Mouse (Mus musculus) kidney, postnatal 14 days (tissue): ENCODE measurements around the gene Gadd45g.
"Not testable (repeated sequence)": the region's sequence is repeated elsewhere in the genome, so short reads cannot be mapped to it uniquely, and the experiment has no call there.

Source experiments
- DNase-seq: peaks from one replicate; pipeline ENCODE4 v3.0.0; 2022; ENCODE audit warnings: mixed read lengths

Gadd45g gene

DNA sequence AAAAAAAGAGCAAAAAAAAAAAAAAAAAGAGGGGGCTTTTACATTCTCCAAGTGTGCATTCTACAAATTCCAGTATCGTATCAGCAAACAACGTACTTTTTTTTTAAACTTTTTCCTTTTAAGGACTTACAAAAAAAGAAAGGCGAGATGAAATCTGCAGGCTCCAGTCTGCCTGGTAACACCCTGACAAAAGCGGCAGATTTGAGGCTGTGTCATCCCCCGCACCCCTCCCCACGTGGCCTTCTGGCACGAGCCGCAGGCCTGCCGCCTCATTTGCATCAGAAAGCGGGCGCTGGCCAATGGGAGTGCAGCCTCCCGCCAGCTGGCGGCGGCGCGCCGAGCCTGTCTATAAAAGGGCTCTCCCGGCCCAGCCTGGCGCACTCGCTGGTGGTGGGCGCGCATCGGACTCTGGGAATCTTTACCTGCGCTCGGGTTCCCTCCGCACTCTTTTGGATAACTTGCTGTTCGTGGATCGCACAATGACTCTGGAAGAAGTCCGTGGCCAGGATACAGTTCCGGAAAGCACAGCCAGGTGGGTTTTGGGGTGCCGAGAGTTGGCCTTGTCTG, at the start of gene Gadd45g:
Gene Gadd45g (plus strand): TSS at position 378 of the 567 bp plus-strand sequence.
- DNase-seq: peak; percentile 97

DNA sequence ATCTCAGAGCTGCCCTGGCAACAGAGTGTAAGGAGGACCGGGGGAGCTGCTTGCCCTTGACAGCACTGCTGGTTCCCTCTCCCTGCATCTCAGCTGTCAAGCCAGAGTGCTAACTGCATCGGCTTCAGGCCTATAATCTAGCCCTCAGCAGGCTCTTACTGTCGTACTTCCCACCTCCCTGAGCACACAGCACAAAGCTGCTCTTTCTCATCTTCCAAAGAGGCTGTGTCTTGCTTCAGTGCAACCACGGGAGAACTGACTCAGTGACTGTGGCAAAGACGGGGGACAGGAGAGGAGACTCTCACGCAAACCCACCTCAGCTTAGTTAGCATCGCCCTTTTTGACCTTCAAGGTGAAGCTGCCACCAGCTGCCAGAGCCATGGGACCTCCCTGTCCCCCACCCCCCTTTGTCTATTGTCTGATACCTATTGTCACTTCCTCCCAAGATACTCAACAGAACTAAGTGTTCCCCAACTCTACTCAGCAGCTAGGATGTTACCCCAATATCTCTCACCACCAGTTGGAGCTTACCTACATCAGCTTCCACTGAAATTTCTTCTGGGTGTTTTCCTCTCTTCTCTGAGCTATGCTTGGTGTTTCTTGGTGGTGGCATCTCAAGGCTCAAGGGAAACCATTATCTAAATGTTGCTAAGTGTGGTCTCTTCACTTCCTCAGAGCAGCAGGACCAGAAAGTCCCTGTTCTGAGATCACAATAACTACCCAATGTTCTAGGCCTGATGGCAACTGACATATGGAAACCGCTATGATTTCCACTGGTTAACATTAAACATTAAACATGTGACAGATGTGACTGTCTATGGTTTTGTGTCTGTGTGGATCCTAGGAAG, 48.4 kb upstream of the Gadd45g start:
- no peak for DNase-seq

DNA sequence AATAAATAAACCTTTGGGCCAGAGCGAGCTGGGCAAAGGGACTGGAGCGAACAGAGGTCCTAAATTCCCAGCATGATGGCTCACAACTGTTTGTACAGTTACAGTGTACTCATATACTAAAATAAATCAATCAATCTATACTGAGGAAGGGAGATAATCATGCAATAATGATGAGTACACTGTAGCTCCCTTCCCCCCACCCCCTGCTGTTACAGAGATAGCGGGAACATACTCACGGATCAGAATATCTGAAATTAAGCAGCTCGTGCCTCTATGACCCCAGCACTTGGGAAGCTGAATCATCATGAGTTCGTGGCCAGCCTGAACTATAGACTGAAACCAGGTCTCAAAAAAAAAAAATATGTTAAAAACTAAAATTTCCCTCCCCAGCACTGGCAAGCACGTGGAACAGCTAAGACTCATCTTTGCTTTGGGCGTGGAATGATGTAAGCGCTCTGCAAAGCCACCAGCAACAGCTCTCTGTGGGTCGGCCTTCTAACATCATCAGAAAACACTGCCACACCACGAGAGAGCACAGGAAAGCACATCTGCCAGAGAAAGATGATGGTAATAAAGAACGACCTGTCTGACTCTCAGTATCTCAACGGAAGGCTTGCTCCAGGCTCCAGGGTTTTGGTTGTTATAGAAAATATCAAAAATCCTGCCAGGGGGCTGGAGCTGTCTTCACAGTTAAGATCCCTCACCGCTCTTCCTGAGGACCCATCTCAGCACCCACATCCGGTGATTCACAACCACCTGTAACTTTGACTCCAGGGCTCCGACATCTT, 46.5 kb upstream of the Gadd45g start:
- no peak for DNase-seq

DNA sequence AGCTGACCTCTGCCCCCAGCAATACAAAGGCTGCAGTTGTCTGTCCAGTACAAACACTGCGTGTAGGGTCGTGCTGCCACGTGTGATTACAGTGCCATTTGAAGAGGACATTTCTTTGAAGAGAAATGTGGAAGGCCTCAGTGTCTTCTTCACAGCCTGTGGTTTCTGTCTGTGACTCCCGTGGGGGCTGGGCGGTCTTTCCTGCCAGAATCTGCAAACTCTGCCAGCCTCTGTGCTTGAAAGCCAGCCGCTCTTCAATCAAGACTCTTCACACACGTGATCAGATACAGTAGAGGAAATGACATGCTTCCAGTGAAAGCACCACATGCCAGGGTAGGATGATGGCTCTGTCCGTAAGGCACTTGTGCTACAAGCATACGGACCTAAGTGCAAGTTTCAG, 45.6 kb upstream of the Gadd45g start:
- no peak for DNase-seq

DNA sequence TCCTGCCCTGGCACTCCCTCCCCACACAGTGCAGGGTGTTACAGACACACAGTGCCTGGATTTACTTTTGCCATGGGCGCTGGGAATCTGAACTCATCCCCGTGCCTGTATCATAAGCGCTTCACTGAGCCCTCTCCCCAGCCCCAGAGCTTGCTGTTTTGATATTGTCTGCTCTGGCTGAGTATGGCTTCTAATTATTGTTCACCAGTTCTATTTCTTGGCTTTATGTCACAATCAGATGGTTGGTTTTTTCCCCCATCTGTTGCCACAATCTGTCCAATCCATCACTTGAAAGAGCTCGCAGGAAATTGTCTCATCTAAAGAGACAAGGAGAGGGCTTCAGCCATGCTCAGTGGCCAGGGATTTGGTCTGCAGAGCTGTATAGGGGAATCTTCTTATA, 40.8 kb upstream of the Gadd45g start:
- DNase-seq: no peak

DNA sequence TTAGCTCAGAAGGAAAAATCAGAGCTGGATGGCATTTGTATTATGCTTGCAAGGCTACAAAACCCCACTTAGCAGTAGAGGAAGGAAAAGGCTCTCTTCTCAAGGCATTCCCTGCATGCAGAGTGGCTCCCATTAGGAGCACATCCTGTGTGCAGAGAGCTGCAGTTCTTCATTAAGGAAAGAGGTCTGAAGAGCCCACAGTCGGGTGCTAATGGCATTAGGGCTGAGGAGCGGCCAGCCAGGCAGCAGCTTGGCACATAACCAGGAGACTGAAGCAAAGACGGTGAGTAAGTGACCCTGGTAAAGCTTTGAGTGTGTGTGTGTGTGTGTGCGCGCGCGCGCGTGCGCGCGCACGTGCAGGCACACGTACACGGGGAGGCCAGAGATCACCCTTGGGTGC, 40.3 kb upstream of the Gadd45g start:
- DNase-seq: no peak

DNA sequence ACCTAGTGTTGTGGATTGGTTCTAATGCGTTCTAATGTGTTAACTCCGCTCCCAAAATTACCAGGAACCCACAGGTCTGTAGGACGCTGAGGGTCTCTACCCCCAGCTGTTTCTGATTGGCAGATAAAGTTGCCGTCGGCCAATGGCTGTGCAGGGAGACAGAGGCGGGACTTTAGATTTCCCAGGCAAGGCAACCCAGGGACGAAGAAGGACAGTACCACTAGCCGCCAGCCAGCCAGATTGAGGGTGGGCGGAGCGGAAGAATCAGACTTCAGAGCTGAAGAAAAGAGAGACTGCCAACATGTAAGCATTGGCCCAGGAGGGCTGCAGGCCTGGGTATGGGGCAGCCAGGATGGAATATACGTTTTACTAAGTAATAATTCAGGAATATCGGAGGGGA, 38.3 kb upstream of the Gadd45g start:
- DNase-seq: no peak

DNA sequence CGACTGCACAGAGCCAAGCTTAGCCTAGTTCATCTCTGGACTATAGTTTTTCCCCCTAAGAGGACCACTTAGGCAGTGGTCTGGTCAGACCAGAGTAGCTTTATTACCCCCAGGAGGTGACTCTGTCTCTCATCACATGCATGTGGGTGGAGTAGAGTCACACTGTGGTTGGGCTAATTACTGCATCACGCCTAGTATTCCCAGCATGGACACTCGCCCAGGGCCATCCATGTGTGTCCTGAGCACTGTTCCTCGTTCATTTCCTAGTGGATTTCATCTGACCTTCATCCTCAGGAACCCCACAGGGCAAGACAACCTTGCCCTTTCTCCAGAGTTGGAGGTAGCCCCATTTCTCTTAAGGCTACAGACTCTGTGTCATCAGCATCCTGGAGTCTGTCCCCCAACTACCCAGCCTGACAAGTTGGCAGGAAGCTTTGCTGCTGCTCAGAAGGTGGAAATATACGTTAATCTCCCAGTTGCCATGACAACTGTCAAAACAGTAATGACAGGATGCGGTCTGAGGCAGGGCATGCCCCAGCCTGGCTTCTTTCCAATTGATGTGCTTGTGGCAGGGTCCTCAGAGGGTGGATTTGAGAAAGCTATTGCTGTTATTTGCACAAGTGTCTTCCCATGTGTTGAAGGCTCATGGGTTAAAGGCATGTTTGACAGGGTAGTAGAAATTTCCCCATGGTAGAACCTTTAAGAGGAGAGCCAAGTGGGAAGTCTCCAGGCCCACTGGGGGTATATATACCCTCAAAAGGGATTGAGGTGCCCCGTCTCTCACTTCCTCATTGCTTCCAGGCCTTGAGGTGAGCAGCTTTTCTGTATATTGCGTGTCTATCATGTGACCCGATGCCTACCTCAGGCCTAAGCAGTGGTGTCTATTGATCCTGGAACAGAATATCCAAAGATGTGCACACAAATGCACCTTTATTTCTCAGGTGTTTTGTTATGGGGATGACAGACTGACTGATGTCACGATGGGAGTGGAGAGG, 32.6 kb upstream of the Gadd45g start:
- no peak for DNase-seq

DNA sequence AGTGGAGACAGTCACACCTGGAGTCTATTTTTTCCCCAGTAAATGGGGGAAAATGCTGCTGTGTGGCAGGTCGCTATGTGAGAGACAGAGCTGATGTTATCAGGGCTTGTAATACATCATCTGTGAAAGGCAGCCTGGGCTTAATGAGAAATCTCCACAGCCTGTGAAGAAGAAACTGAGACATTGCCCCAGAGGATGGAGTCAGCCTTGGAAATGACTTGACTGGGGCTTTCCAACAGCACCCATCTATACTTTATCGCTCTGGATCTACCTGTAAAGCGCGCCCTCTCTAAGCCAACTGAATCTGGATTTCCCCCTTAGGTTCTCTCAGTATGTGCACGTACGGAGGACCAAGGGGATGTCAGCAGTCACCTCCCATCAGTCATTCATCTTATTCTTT, 31.8 kb upstream of the Gadd45g start:
- no peak for DNase-seq

DNA sequence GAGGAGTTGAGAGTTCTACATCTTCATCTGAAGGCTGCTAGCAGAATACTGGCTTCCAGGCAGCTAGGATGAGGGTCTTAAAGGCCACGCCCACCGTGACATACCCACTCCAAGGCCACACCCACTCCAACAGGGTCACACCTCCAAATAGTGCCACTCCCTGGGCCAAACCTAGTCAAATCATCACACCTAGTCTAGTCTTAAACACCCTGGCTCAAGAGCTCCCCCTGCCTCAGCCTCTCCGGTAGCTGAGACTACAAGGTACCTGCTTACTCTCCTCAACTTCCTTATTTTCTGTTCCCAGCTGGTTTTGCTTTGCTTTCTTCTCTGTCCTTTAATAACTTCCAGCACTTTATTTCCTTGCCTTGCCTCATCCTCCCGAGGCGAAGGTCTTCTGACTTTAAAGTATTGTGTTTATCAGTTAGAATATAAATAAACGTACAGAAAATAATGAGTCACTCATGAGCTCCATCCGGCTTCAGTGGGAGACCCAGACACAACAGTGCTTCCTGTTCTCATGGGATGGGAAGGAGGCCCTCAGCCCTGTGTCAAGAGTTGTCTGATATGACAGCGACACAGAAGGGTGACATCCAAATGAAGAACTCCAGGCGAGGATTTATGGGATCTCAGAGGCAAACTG, 30.5 kb upstream of the Gadd45g start:
- no peak for DNase-seq

DNA sequence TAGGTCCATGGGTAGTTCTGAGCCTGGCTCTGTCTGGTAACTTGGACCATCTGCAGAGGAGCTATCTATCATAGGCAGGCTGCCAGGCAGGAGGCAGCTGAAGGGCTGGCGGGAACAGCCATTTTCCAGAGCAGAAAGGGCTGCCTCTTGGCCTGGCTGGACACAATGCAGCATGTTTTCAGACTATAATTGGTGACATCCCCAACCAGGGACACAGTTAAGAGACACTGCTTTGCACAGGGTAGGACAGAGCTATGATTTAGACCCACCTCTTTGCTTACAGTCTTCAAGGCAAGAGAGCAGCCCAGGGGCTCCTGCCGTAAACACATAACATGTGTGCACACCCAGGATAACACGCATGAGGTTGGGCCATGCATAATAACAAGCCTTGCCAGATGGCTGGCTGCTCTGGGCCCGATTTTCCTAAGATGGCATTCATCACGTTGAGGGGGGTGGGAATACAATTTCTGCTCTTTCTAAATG, 29.9 kb upstream of the Gadd45g start:
- no peak for DNase-seq

DNA sequence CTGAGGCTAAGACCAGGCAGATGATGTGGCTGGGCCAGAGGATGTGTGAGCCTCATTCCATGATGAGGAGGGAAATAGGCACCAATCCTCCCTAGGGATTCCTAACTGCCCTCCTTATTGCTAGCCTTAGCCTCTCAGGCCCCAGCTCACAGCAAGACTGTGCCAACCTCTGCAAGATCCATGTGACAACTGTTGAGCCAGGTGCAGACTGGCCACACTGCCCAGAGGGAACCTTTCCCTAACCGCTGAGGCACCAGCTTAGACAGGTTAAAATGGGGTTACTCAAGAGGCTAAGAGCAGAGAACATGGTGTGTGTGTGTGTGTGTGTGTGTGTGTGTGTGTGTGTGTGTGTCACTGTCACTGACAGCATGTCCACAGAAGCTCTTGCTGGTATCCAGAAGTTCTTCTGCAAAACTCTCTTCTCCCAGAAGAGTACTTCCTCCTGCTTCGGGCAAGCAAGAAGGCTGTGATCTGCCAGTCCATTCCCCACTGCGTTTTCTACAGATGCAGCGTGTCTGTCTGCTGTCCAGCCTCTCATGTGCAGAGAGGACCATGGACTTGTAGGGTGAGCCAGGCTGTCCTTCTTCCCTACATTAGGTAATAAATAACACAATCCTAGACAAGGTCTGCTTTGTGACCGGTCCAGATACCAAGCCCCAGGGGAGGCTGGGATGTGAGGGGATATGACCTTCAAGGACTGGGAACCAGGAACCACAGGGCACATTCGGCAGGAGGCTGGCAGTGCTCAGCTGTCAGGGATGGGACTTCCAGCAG, 28.1 kb upstream of the Gadd45g start:
- DNase-seq: peak; percentile 73

DNA sequence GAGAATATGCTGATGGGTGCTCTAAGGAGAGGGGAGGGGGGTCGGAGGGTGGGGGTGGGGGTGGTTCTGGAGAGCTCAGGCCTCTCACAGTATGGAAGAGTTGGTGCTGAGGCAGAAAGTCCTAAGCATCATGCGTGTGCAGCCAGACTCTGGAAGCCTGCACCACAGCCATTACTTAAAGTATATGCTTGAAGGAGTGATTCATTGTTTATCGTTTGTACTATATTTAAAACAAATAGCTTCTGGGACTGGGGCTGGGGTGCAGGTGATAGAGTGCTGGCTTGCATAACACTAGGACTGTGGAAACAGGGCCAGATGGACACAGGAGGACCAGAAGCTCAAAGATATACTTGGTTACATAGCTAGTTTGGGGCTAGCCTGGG, 27.5 kb upstream of the Gadd45g start:
- no peak for DNase-seq

DNA sequence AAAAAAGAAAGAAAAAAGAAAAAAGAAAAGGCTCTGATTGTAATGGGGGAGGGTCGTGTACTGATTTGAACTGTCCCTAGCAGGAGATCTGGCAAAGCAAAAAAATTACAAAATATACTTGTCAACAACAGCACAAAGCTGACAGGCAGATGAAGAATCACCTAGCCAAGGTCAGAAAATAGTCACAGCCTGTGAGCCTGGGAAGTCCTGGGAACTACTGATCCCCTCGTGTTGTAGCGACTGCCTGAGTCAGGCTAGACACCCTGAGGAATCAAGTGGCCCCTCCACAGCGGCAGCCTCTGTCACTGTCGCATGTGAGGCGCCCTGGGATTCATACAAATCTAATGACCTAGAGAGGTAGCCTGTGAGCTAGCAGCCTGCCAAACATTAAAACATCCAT, 27.1 kb upstream of the Gadd45g start:
- DNase-seq: no peak

DNA sequence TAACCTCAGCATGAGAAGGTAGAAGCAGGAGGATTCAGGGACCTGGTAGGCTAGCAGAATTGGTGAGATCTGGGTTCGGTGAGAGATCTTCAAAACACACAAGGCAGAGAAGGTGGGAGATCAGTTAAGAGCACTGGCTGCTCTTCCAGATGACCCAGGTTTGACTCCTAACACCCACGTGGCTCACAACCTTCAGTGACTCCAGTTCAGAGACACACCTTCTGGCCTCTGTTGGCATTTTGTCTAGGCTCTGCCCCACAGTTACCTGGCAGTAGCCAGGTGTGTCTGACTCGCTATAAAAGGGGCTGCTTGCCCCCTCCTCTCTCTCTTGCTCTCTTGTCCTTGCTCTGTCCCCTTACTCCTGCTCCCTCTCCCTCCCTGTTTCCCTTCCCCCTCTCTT, 24.5 kb upstream of the Gadd45g start:
- DNase-seq: no peak

DNA sequence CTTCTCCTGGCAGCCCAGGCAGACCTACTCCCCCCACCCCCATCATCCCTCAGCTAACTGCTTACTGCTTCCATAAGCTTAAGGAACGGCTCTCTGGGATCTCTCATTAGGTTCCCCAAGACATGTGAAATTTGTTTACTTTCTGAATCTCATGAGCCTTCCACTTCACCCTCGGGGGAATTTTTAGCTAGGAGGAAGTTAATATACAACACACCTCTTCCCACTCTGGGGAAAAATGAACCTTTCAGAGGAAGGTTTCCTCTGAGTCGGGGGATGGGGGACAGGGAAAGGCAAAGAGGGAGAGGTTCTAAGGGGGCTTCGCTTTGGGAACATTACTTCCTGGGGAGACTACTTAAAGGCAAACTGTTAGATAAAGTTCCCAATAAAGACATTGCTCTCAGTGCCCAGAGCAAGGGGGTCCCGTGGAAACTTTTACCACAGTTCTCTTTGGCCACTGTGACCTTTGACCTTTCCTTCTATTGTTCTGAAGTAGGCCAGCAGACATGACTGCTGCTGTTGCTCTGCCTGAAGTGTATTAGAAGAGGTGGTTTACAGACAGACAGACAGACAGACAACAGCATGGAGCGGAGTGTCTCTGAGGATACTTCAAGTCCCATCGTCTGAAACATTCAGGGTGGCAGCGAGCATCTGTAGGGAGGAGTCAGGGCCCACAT, 22.5 kb upstream of the Gadd45g start:
- peak; percentile 50 for DNase-seq

DNA sequence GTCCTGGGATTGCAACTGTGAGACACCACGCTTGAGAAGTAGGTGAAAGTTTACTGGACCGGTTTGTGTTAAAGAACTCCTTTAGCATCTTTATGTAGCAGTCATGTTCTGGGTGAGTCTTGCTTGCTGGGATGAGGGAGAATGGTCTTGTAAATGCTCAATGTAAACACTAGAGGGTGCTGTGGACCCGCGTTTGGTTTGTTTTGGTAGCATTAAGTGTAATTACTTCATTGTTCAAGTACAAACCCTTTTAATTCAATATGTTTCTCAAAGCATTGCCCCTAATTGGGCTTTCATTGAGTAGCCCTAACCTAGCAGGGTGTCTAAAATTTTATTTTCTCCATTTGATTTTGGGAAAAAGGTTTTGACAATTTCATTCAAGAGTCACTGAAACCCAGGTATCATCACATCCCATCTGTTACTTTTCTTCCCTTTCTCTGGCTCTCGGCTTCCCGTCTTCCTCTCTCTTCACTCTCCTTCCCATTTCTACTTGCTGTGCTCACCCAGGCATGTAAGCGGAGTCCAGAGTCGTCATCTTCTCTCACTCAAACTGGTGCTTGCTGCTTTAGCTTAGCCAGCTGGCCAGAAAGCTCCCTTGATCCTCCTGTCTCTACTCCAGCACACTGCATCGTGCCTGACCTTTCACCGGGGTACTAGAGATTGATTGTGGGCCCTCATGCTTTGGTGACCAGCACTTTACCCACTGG, 15.6 kb upstream of the Gadd45g start:
- peak; percentile 49 for DNase-seq

DNA sequence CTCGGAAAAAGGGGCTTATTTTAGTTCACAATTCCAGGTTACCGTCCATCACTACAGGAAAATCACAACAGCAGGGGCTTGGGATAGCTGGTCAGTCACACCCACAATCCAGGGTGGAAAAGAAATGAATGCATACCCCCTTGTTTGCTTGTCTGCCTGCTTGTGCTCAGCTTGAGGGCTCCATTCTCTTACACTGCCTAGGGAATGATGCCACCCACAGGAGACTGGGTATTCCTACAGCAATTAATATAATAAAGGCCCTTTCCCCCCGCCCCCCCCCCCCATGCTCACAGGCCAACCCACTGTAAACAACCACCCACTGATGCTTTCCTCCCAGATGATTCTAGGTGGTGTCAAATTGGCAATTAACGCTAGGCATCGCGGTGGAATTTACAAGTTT, 14.0 kb upstream of the Gadd45g start:
- DNase-seq: no peak

DNA sequence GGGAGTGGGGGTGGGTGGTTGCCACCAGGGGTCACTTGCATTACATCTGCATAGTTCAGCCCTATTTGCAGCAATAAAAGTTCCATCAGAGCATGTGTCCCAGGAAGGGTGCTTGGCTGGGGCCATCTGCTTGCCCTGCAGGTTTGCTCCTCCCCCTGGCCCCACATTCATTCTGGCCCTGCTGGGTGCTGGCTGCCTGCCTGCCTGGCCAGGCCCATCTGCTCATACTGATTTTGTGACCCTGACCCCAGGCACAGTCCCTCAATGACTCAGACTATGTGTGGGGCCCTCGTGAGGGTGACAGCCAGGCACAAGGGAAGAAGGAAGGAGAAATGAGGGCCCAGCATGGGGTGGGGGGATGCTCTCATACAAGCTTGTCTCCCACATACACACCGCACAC, 12.9 kb upstream of the Gadd45g start:
- peak; percentile 53 for DNase-seq

DNA sequence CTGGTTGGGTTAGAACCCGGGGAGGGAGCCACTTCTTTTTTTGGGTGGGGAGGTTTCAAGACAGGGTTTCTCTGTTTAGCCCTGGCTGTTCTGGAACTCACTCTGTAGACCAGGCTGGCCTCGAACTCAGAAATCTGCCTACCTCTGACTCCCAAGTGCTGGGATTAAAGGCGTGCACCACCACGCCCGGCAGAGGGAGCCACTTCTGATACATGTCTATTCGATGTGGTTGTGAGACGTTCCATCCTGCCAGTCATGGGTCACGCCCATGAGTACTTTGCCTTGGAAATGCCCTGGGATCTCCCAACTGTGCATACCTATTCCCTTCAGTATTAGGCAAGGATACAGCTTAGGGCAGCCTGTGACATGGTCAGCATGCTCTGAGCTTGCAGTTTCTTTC, 12.5 kb upstream of the Gadd45g start:
- DNase-seq: not testable (repeated sequence)
